Mouse (Mus musculus): ENCODE data around the gene Pde10a. TPM values are rescaled to one million over a fixed set of nuclear protein-coding genes. Genes with fewer than 3 reads are reported as not detected.

The Pde10a gene
- polyA plus RNA-seq, 1 experiment from 2014 or later: 6.2 TPM

GRCm38 (mm10) chr17:8791561-8791960 is 266.4 kb downstream of the Pde10a start:
- H3K36me3 ChIP-seq: no peaks in the 10 kb centered on the region
- 76% methylated on average over 4 of the region's 4 CpGs for WGBS
- no peak overlapping the region for H3K9ac ChIP-seq
- peaks cover 21% of the 10 kb centered on the region for H3K27me3 ChIP-seq
- H3K4me1 ChIP-seq: no peaks in the 10 kb centered on the region
- ATAC-seq (ENCODE audit: insufficient number of reproducible peaks, insufficient read depth, low FRiP score, low TSS enrichment, low read depth): no peak
- H3K4me3 ChIP-seq: no peak overlapping the region
- H3K27ac ChIP-seq: no peak overlapping the region
- no peak overlapping the region for H3K4me2 ChIP-seq
- no peaks in the 10 kb centered on the region for H3K9me3 ChIP-seq

GRCm38 (mm10) chr17:8792611-8793010 is 267.4 kb downstream of the Pde10a start:
- no peak overlapping the region for H3K4me3 ChIP-seq
- H3K9me3 ChIP-seq: no peaks in the 10 kb centered on the region
- H3K4me2 ChIP-seq: no peak overlapping the region
- no peaks in the 10 kb centered on the region for H3K4me1 ChIP-seq
- no peaks in the 10 kb centered on the region for H3K36me3 ChIP-seq
- peaks cover 26% of the 10 kb centered on the region for H3K27me3 ChIP-seq
- H3K9ac ChIP-seq: no peak overlapping the region
- no peak overlapping the region for H3K27ac ChIP-seq
- 72% methylated on average over 7 of the region's 7 CpGs for WGBS
- ATAC-seq (ENCODE audit: insufficient number of reproducible peaks, insufficient read depth, low FRiP score, low TSS enrichment, low read depth): no peak

GRCm38 (mm10) chr17:8797624-8798023 is 272.5 kb downstream of the Pde10a start:
- Histone ChIP-seq H3K4me1 (peaks cover 14% of the 10 kb centered on the region), H3K27me3 (peaks cover 67% of the 10 kb centered on the region)

GRCm38 (mm10) chr17:8798531-8799295 is 273.5 kb downstream of the Pde10a start:
- peaks cover 73% of the 10 kb centered on the region for H3K27me3 ChIP-seq
- H3K4me1 ChIP-seq: peaks cover 23% of the 10 kb centered on the region
- H3K9me3 ChIP-seq: no peaks in the 10 kb centered on the region
- H3K27ac ChIP-seq: no peak overlapping the region
- ATAC-seq (ENCODE audit: insufficient number of reproducible peaks, insufficient read depth, low FRiP score, low TSS enrichment, low read depth): no peak
- no peak overlapping the region for H3K9ac ChIP-seq
- no peak overlapping the region for H3K4me3 ChIP-seq
- 2% methylated on average over 12 of the region's 12 CpGs for WGBS
- no peaks in the 10 kb centered on the region for H3K36me3 ChIP-seq
- H3K4me2 ChIP-seq: no peak overlapping the region

More at GRCm38 (mm10) chr17:8797624-8798023, 272.5 kb downstream of the Pde10a start:
- H3K9ac ChIP-seq: no peak overlapping the region
- no peak overlapping the region for H3K4me2 ChIP-seq
- ATAC-seq (ENCODE audit: insufficient number of reproducible peaks, insufficient read depth, low FRiP score, low TSS enrichment, low read depth): no peak
- no peaks in the 10 kb centered on the region for H3K36me3 ChIP-seq
- H3K4me3 ChIP-seq: no peak overlapping the region
- 16% methylated on average over 2 of the region's 2 CpGs for WGBS
- no peaks in the 10 kb centered on the region for H3K9me3 ChIP-seq
- no peak overlapping the region for H3K27ac ChIP-seq

GRCm38 (mm10) chr17:8799296-8799731 is 274.1 kb downstream of the Pde10a start:
- Histone ChIP-seq H3K27me3 (peaks cover 79% of the 10 kb centered on the region), H3K4me2 (no peak overlapping the region), H3K9me3 (no peaks in the 10 kb centered on the region), H3K9ac (no peak overlapping the region), H3K4me3 (0 out of 2 replicates have a peak overlapping the region, but pooled peaks have one; percentile 2), H3K36me3 (no peaks in the 10 kb centered on the region), H3K4me1 (peaks cover 23% of the 10 kb centered on the region), H3K27ac (no peak overlapping the region)
- WGBS: 3% methylated on average over 10 of the region's 10 CpGs
- no peak for ATAC-seq (ENCODE audit: insufficient number of reproducible peaks, insufficient read depth, low FRiP score, low TSS enrichment, low read depth)

GRCm38 (mm10) chr17:8799914-8800420 is 274.8 kb downstream of the Pde10a start:
- H3K36me3 ChIP-seq: no peaks in the 10 kb centered on the region
- H3K4me2 ChIP-seq: peak overlapping the region; percentile 97
- H3K4me1 ChIP-seq: peaks cover 23% of the 10 kb centered on the region
- H3K4me3 ChIP-seq: peak overlapping the region; percentile 69
- 2% methylated on average over 15 of the region's 15 CpGs for WGBS
- ATAC-seq (ENCODE audit: insufficient number of reproducible peaks, insufficient read depth, low FRiP score, low TSS enrichment, low read depth): no peak
- H3K9me3 ChIP-seq: no peaks in the 10 kb centered on the region
- H3K9ac ChIP-seq: no peak overlapping the region
- H3K27me3 ChIP-seq: peaks cover 80% of the 10 kb centered on the region
- no peak overlapping the region for H3K27ac ChIP-seq

- Histone ChIP-seq H3K27ac (peak overlapping the region; percentile 48; the same call in 1 of the 2 replicates), H3K9me3 (no peaks in the 10 kb centered on the region), H3K4me2 (peak overlapping the region; percentile 97), H3K36me3 (no peaks in the 10 kb centered on the region), H3K4me1 (peaks cover 23% of the 10 kb centered on the region), H3K4me3 (peak overlapping the region; percentile 69), H3K9ac (peak overlapping the region; percentile 75), H3K27me3 (peaks cover 82% of the 10 kb centered on the region)
- WGBS: under 1% methylated on average over 53 of the region's 53 CpGs
- peak; percentile 38; the same call in 1 of the 2 replicates for ATAC-seq (ENCODE audit: insufficient number of reproducible peaks, insufficient read depth, low FRiP score, low TSS enrichment, low read depth)
Observed at GRCm38 (mm10) chr17:8800478-8801082, 275.4 kb downstream of the Pde10a start.

- peaks cover 82% of the 10 kb centered on the region for H3K27me3 ChIP-seq
Observed at GRCm38 (mm10) chr17:8801083-8801854, 276.1 kb downstream of the Pde10a start.

GRCm38 (mm10) chr17:8801855-8802104 is 276.6 kb downstream of the Pde10a start:
- no peak for ATAC-seq (ENCODE audit: insufficient number of reproducible peaks, insufficient read depth, low FRiP score, low TSS enrichment, low read depth)

More at GRCm38 (mm10) chr17:8801083-8801854, 276.1 kb downstream of the Pde10a start:
- Histone ChIP-seq H3K36me3 (no peaks in the 10 kb centered on the region), H3K9ac (peak overlapping the region; percentile 75), H3K4me2 (peak overlapping the region; percentile 97), H3K27ac (peak overlapping the region; percentile 48; the same call in 1 of the 2 replicates), H3K9me3 (no peaks in the 10 kb centered on the region), H3K4me3 (peak overlapping the region; percentile 69), H3K4me1 (peaks cover 23% of the 10 kb centered on the region)
- under 1% methylated on average over 38 of the region's 72 CpGs for WGBS
- ATAC-seq (ENCODE audit: insufficient number of reproducible peaks, insufficient read depth, low FRiP score, low TSS enrichment, low read depth): peak; percentile 67

GRCm38 (mm10) chr17:8802161-8802888 is 277.2 kb downstream of the Pde10a start:
- H3K36me3 ChIP-seq: no peaks in the 10 kb centered on the region
- H3K4me1 ChIP-seq: peaks cover 23% of the 10 kb centered on the region
- H3K9me3 ChIP-seq: no peaks in the 10 kb centered on the region
- H3K4me2 ChIP-seq: peak overlapping the region; percentile 97
- peaks cover 77% of the 10 kb centered on the region for H3K27me3 ChIP-seq
- H3K9ac ChIP-seq: peak overlapping the region; percentile 75
- H3K4me3 ChIP-seq: peak overlapping the region; percentile 69
- under 1% methylated on average over 33 of the region's 33 CpGs for WGBS
- 0 out of 2 replicates have a peak, but pooled peaks have one; percentile 16 for ATAC-seq (ENCODE audit: insufficient number of reproducible peaks, insufficient read depth, low FRiP score, low TSS enrichment, low read depth)
- H3K27ac ChIP-seq: no peak overlapping the region

More at GRCm38 (mm10) chr17:8801855-8802104, 276.6 kb downstream of the Pde10a start:
- Histone ChIP-seq H3K9ac (peak overlapping the region; percentile 75), H3K4me2 (peak overlapping the region; percentile 97), H3K9me3 (no peaks in the 10 kb centered on the region), H3K4me3 (peak overlapping the region; percentile 69), H3K36me3 (no peaks in the 10 kb centered on the region), H3K4me1 (peaks cover 23% of the 10 kb centered on the region), H3K27ac (no peak overlapping the region), H3K27me3 (peaks cover 78% of the 10 kb centered on the region)
- WGBS: under 1% methylated on average over 30 of the region's 31 CpGs

Data from embryonic facial prominence, embryonic 13.5 days (tissue).